Mouse (Mus musculus) G1E (cell line): ENCODE measurements around the gene Cebpe. TPM values are rescaled to one million over a fixed set of nuclear protein-coding genes. Genes with fewer than 3 reads are reported as not detected.

Experiments used
- ATAC-seq: 2 replicates; pipeline ENCODE4 v1.8.0; 2016; ENCODE audit warnings: mild to moderate bottlenecking; ENCODE audit not compliant: insufficient number of reproducible peaks, poor library complexity, low FRiP score, severe bottlenecking; ENCODE audit errors: extremely low read depth
- DNase-seq: peaks from one replicate; pipeline ENCODE4 v3.0.0; 2012; ENCODE audit warnings: low spot score
- H3K27me3 ChIP-seq: 2 replicates; pipeline ENCODE4 v1.6.1; 2012; ENCODE audit warnings: mild to moderate bottlenecking, low read length, inconsistent platforms; ENCODE audit not compliant: insufficient read depth
- H3K36me3 ChIP-seq: replicated peaks from 2 replicates; pipeline ENCODE3; 2012; ENCODE audit warnings: mild to moderate bottlenecking, inconsistent platforms
- H3K4me1 ChIP-seq: 2 replicates; pipeline ENCODE4 v1.6.1; 2012; ENCODE audit warnings: low read depth, low read length, inconsistent platforms, mixed read lengths; ENCODE audit not compliant: insufficient read depth
- H3K4me3 ChIP-seq: 2 replicates; pipeline ENCODE4 v1.5.1; 2012; ENCODE audit warnings: low read depth, mild to moderate bottlenecking, inconsistent platforms, low read length, moderate library complexity, mixed read lengths
- H3K9me3 ChIP-seq: replicated peaks from 2 replicates; pipeline ENCODE4 v1.6.1; 2012; ENCODE audit warnings: inconsistent platforms
- CTCF ChIP-seq: IDR thresholded peaks from 2 replicates; pipeline ENCODE4 v1.5.1; 2012; ENCODE audit warnings: low read depth, low read length, inconsistent platforms, mixed read lengths
- GATA1 ChIP-seq: IDR thresholded peaks from 2 replicates; pipeline ENCODE4 v1.6.1; 2012; ENCODE audit warnings: borderline replicate concordance, low read length, inconsistent platforms, mixed read lengths
- GATA2 ChIP-seq: IDR thresholded peaks from 2 replicates; pipeline ENCODE4 v1.6.1; 2012; ENCODE audit warnings: low read depth, low read length, inconsistent platforms, borderline replicate concordance
- POLR2AphosphoS5 ChIP-seq: IDR thresholded peaks from 2 replicates; pipeline ENCODE4 v1.6.1; 2012; ENCODE audit warnings: low read depth, low read length, inconsistent platforms; ENCODE audit not compliant: insufficient replicate concordance
- TAL1 ChIP-seq: conservative IDR thresholded peaks from 2 replicates; pipeline ENCODE4 v1.6.1; 2012; ENCODE audit warnings: low read depth, low read length, inconsistent platforms, mixed read lengths
- polyA plus RNA-seq: library from polyadenylated mRNA; stranded (reverse); fragments of >175 nt; gene quantifications from 2 replicates; pipeline ENCODE4 v1.2.3, GENCODE M21; 2012
- total RNA-seq, 2 experiments: library from RNA; stranded (forward) in 1 of 2; stranded (reverse) in 1 of 2; fragments of 200-1000 nt in 1 of 2; fragments of >200 nt in 1 of 2; fragmentation: Nextera tagmentation in 1 of 2; gene quantifications; 2 replicates each; pipeline ENCODE4 v1.2.3; 2014 to 2017

The Cebpe gene
- total RNA-seq (2014; fragmentation: Nextera tagmentation) (0.90 and 1.6 TPM in 2 replicates), total RNA-seq (2017) (0.16 TPM in 1 of 2 replicates, not detected in the other), polyA plus RNA-seq (11.1 and 12.4 TPM in 2 replicates)

- Histone ChIP-seq H3K36me3 (no peaks in the 10 kb centered on the region), H3K4me3 (peak within 1 kb of the TSS; percentile 67), H3K4me1 (peaks cover 91% of the 10 kb centered on the region), H3K27me3 (peaks cover 33% of the 10 kb centered on the region), H3K9me3 (no peaks in the 10 kb centered on the region)
- ATAC-seq (no peak), DNase-seq (no peak)
- TF ChIP-seq GATA1: no peak
- TF ChIP-seq TAL1: no peak
- TF ChIP-seq POLR2AphosphoS5: no peak
- no peak for TF ChIP-seq CTCF
- no peak for TF ChIP-seq GATA2
Measured at GRCm38 (mm10) chr14:54712074-54712473, at the start of gene Cebpe. Gene Cebpe, minus strand, starts transcription at chr14:54712174.

- ATAC-seq: no peak
- peaks cover 87% of the 10 kb centered on the region for H3K4me1 ChIP-seq
- no peaks in the 10 kb centered on the region for H3K9me3 ChIP-seq
- H3K4me3 ChIP-seq: no peak overlapping the region
- H3K36me3 ChIP-seq: peaks cover 94% of the 10 kb centered on the region
- TF ChIP-seq CTCF (no peak), GATA1 (no peak), GATA2 (no peak), POLR2AphosphoS5 (no peak), TAL1 (no peak)
- H3K27me3 ChIP-seq: no peaks in the 10 kb centered on the region
- no peak for DNase-seq
Measured at GRCm38 (mm10) chr14:54756382-54756781, 44.4 kb upstream of the Cebpe start.

GRCm38 (mm10) chr14:54754602-54755018 is 42.6 kb upstream of the Cebpe start:
- peak; percentile 58 for ATAC-seq
- H3K36me3 ChIP-seq: peaks cover 96% of the 10 kb centered on the region
- H3K4me1 ChIP-seq: peaks cover 89% of the 10 kb centered on the region
- H3K4me3 ChIP-seq: peak overlapping the region; percentile 53; the same call in 1 of the 2 replicates
- H3K27me3 ChIP-seq: no peaks in the 10 kb centered on the region
- H3K9me3 ChIP-seq: no peaks in the 10 kb centered on the region
- peak; percentile 49 for DNase-seq
- no peak for TF ChIP-seq TAL1
- TF ChIP-seq GATA2: no peak
- no peak for TF ChIP-seq CTCF
- TF ChIP-seq POLR2AphosphoS5: no peak
- TF ChIP-seq GATA1: no peak

- DNase-seq (no peak), ATAC-seq (no peak)
- TF ChIP-seq TAL1 (no peak), POLR2AphosphoS5 (no peak), GATA2 (no peak), CTCF (no peak), GATA1 (no peak)
- Histone ChIP-seq H3K27me3 (no peaks in the 10 kb centered on the region), H3K36me3 (peaks cover 96% of the 10 kb centered on the region), H3K4me1 (peaks cover 89% of the 10 kb centered on the region), H3K4me3 (peak overlapping the region; percentile 30; the same call in 1 of the 2 replicates), H3K9me3 (no peaks in the 10 kb centered on the region)
Measured at GRCm38 (mm10) chr14:54753986-54754601, 42.1 kb upstream of the Cebpe start.

- ATAC-seq: no peak
- TF ChIP-seq POLR2AphosphoS5 (no peak), CTCF (no peak), TAL1 (0 out of 2 replicates have a peak, but pooled peaks have one; percentile 11), GATA1 (no peak), GATA2 (no peak)
- Histone ChIP-seq H3K4me3 (no peak overlapping the region), H3K27me3 (no peaks in the 10 kb centered on the region), H3K4me1 (peaks cover 93% of the 10 kb centered on the region), H3K9me3 (no peaks in the 10 kb centered on the region), H3K36me3 (peaks cover 96% of the 10 kb centered on the region)
- DNase-seq: no peak
Measured at GRCm38 (mm10) chr14:54752938-54753337, 41.0 kb upstream of the Cebpe start.

GRCm38 (mm10) chr14:54751768-54752167 is 39.8 kb upstream of the Cebpe start:
- ATAC-seq (peak; percentile 78), DNase-seq (no peak)
- Histone ChIP-seq H3K4me1 (peaks cover 96% of the 10 kb centered on the region), H3K9me3 (no peaks in the 10 kb centered on the region), H3K27me3 (no peaks in the 10 kb centered on the region), H3K4me3 (no peak overlapping the region), H3K36me3 (peaks cover 94% of the 10 kb centered on the region)
- TF ChIP-seq POLR2AphosphoS5: no peak
- no peak for TF ChIP-seq CTCF
- no peak for TF ChIP-seq TAL1
- no peak for TF ChIP-seq GATA1
- no peak for TF ChIP-seq GATA2

GRCm38 (mm10) chr14:54749238-54749637 is 37.3 kb upstream of the Cebpe start:
- H3K36me3 ChIP-seq: peaks cover 95% of the 10 kb centered on the region
- no peaks in the 10 kb centered on the region for H3K27me3 ChIP-seq
- peaks cover 97% of the 10 kb centered on the region for H3K4me1 ChIP-seq
- no peak overlapping the region for H3K4me3 ChIP-seq
- no peak for DNase-seq
- ATAC-seq: no peak
- TF ChIP-seq CTCF (no peak), GATA2 (no peak)
- H3K9me3 ChIP-seq: no peaks in the 10 kb centered on the region
